Mouse (Mus musculus) cortical plate, adult 2 months (tissue): Measurements from ENCODE around the gene Exosc3. TPM values are rescaled to one million over a fixed set of nuclear protein-coding genes. Genes with fewer than 3 reads are reported as not detected.
A peak's percentile ranks its signal among the peaks of the same experiment; 100 is the strongest.
"Not testable (repeated sequence)": the region's sequence is repeated elsewhere in the genome, so short reads cannot be mapped to it uniquely, and the experiment has no call there.

Source experiments
- H3K27ac ChIP-seq: fragments of 200-500 bp; 2 replicates; pipeline ENCODE4 v1.5.1; 2012; ENCODE audit warnings: low read length, control low read depth, inconsistent platforms; ENCODE audit not compliant: insufficient read depth
- H3K4me1 ChIP-seq: fragments of 200-500 bp; 2 replicates; pipeline ENCODE4 v1.6.1; 2011; ENCODE audit warnings: low read length; ENCODE audit not compliant: control insufficient read depth, insufficient read depth
- H3K4me3 ChIP-seq: fragments of 200-500 bp; 2 replicates; pipeline ENCODE4 v1.5.1; 2011; ENCODE audit warnings: mild to moderate bottlenecking, low read length, control low read depth; ENCODE audit not compliant: insufficient read depth
- CTCF ChIP-seq: fragments of 200-500 bp; IDR thresholded peaks from 2 replicates; pipeline ENCODE4 v1.5.1; 2011; ENCODE audit warnings: mild to moderate bottlenecking, control low read depth, low read length; ENCODE audit not compliant: insufficient read depth; ENCODE audit errors: extremely low read depth
- POLR2A ChIP-seq: fragments of 200-500 bp; IDR thresholded peaks from 2 replicates; pipeline ENCODE4 v1.6.1; 2011; ENCODE audit warnings: mild to moderate bottlenecking, low read length, control low read depth; ENCODE audit not compliant: insufficient read depth; ENCODE audit errors: extremely low read depth
- polyA plus RNA-seq: library from polyadenylated mRNA; depleted of rRNA; stranded (reverse); fragments of >200 nt; gene quantifications from 2 replicates; pipeline ENCODE4 v1.2.3, GENCODE M21; 2012; rRNA removed

Exosc3 gene
- 18.0 and 18.8 TPM in 2 replicates for polyA plus RNA-seq

- H3K4me3 ChIP-seq = peak within 1 kb of the TSS; percentile 54
- TF ChIP-seq POLR2A (no peak), CTCF (no peak)
- H3K4me1 ChIP-seq = peaks cover 5% of the 10 kb centered on the region; the same call in 1 of the 2 replicates
- peak within 1 kb of the TSS; percentile 53 for H3K27ac ChIP-seq
Measured at GRCm38 (mm10) chr4:45342286-45343155, at the start of gene Exosc3. Exosc3 (minus strand) TSS chr4:45342732.

- Histone ChIP-seq H3K4me3 (no peak overlapping the region), H3K27ac (no peak overlapping the region), H3K4me1 (no peaks in the 10 kb centered on the region)
- TF ChIP-seq CTCF (no peak), POLR2A (no peak)
Measured at GRCm38 (mm10) chr4:45392099-45392498, 49.6 kb upstream of the Exosc3 start.

GRCm38 (mm10) chr4:45387296-45387695 lies 44.8 kb upstream of the Exosc3 start:
- H3K4me3 ChIP-seq, H3K4me1 ChIP-seq, H3K27ac ChIP-seq: not testable (repeated sequence)

GRCm38 (mm10) chr4:45382133-45382532 lies 39.6 kb upstream of the Exosc3 start:
- not testable (repeated sequence) for H3K4me1 ChIP-seq, H3K4me3 ChIP-seq, H3K27ac ChIP-seq

GRCm38 (mm10) chr4:45380903-45381580 lies 38.5 kb upstream of the Exosc3 start:
- H3K4me3 ChIP-seq, H3K27ac ChIP-seq, H3K4me1 ChIP-seq: not testable (repeated sequence)

GRCm38 (mm10) chr4:45376573-45376972 lies 34.0 kb upstream of the Exosc3 start:
- Histone ChIP-seq H3K4me3 (no peak overlapping the region), H3K27ac (no peak overlapping the region), H3K4me1 (no peaks in the 10 kb centered on the region)
- TF ChIP-seq CTCF = no peak
- no peak for TF ChIP-seq POLR2A

GRCm38 (mm10) chr4:45374879-45375278 lies 32.3 kb upstream of the Exosc3 start:
- no peak overlapping the region for H3K27ac ChIP-seq
- no peak overlapping the region for H3K4me3 ChIP-seq
- H3K4me1 ChIP-seq = no peaks in the 10 kb centered on the region
- TF ChIP-seq CTCF (no peak), POLR2A (no peak)

- H3K27ac ChIP-seq = no peak overlapping the region
- H3K4me3 ChIP-seq = no peak overlapping the region
- H3K4me1 ChIP-seq = no peaks in the 10 kb centered on the region
- TF ChIP-seq CTCF (no peak), POLR2A (no peak)
Measured at GRCm38 (mm10) chr4:45371261-45371660, 28.7 kb upstream of the Exosc3 start.

GRCm38 (mm10) chr4:45356653-45357052 lies 14.1 kb upstream of the Exosc3 start:
- TF ChIP-seq POLR2A = no peak
- Histone ChIP-seq H3K4me1 (no peaks in the 10 kb centered on the region; the same call in 1 of the 2 replicates), H3K4me3 (no peak overlapping the region), H3K27ac (no peak overlapping the region)

GRCm38 (mm10) chr4:45341669-45342249 lies 773 bp downstream of the Exosc3 start, which contains the start of gene Dcaf10:
Dcaf10 (plus strand) TSS chr4:45342101.
- peaks cover 5% of the 10 kb centered on the region; the same call in 1 of the 2 replicates for H3K4me1 ChIP-seq
- H3K27ac ChIP-seq = peak within 1 kb of the TSS; percentile 53
- TF ChIP-seq CTCF (no peak), POLR2A (peak; percentile 90)
- H3K4me3 ChIP-seq = peak within 1 kb of the TSS; percentile 54
